Mouse (Mus musculus) brain, embryonic 14.5 days (tissue): ENCODE results near the gene Gstp3.

ENCODE experiments used
- CTCF ChIP-seq: fragments of 200-500 bp; IDR thresholded peaks from 2 replicates; pipeline ENCODE4 v1.5.1; 2012; ENCODE audit warnings: inconsistent platforms, mild to moderate bottlenecking, moderate library complexity, borderline replicate concordance; ENCODE audit not compliant: insufficient read depth, insufficient read length; ENCODE audit errors: extremely low read depth
- POLR2A ChIP-seq: fragments of 200-500 bp; IDR thresholded peaks from 2 replicates; pipeline ENCODE4 v1.6.1; 2012; ENCODE audit warnings: mild to moderate bottlenecking, inconsistent platforms, borderline replicate concordance; ENCODE audit not compliant: poor library complexity, insufficient read depth, insufficient read length, severe bottlenecking; ENCODE audit errors: extremely low read depth

DNA sequence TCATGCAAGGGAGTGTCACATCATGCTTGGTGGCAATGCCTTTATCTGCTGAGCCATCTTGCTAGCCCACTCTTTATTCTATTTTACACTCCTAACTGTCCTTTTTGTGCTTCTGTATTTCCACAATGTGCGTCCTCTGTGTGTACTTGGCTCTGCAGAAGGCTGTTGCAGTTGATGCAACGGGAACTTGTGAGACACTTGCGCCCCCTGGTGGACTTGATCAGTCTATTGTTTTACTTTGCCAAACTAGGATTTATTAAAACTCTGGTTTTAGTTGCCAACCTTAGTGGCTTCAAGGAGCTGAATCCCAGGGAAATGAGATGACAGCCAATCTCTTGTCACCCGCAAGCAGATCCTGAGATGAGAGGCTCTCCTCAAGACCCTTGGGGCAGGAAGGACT, 11.5 kb downstream of the Gstp3 start:
- TF ChIP-seq CTCF (peak; percentile 76; the same call in 1 of the 2 replicates), POLR2A (no peak)
